Mouse (Mus musculus) MEL (cell line): ENCODE data around the gene Cxcr5. TPM values are rescaled to one million over a fixed set of nuclear protein-coding genes. Genes with fewer than 3 reads are reported as not detected.

Experiments used
- DNase-seq: peaks from one replicate; pipeline ENCODE4 v3.0.0; 2011; ENCODE audit warnings: low read depth, low spot score
- H3K27ac ChIP-seq: 2 replicates; pipeline ENCODE4 v1.5.1; 2012; ENCODE audit warnings: low read depth, mild to moderate bottlenecking, control low read depth, low read length, moderate library complexity; ENCODE audit not compliant: control insufficient read depth
- H3K27me3 ChIP-seq, 2 experiments: fragments of 150-350 bp in 1 of 2; sonication (generic) in 1 of 2; 2 replicates each; pipeline ENCODE4 v1.6.1; 2012; ENCODE audit warnings: low read length in 2 of 2, mild to moderate bottlenecking in 2 of 2, improper control_type of control experiment in 1 of 2, moderate library complexity in 1 of 2; ENCODE audit not compliant: insufficient read depth in 2 of 2, control insufficient read depth in 1 of 2
- H3K36me3 ChIP-seq, 2 experiments: 2 replicates each; pipeline ENCODE4 v1.6.1; 2012 to 2014; ENCODE audit warnings: low read length in 2 of 2, improper control_type of control experiment in 1 of 2, inconsistent platforms in 1 of 2, mild to moderate bottlenecking in 1 of 2; ENCODE audit not compliant: insufficient read depth in 2 of 2, control insufficient read depth in 1 of 2
- H3K4me1 ChIP-seq, 2 experiments: fragments of 150-350 bp in 1 of 2; sonication (generic) in 1 of 2; 2 replicates each; pipeline ENCODE4 v1.6.1; 2012; ENCODE audit warnings: low read length in 2 of 2, improper control_type of control experiment in 1 of 2, mild to moderate bottlenecking in 1 of 2; ENCODE audit not compliant: insufficient read depth in 2 of 2, control insufficient read depth in 1 of 2
- H3K4me3 ChIP-seq, 2 experiments: fragments of 150-350 bp in 1 of 2; sonication (generic) in 1 of 2; 2 replicates each; pipeline ENCODE4 v1.5.1; 2012; ENCODE audit warnings: low read depth in 2 of 2, low read length in 2 of 2, mild to moderate bottlenecking in 2 of 2, moderate library complexity in 2 of 2, control low read depth in 1 of 2, improper control_type of control experiment in 1 of 2; ENCODE audit not compliant: control insufficient read depth in 1 of 2, insufficient read depth in 1 of 2
- H3K79me2 ChIP-seq: 2 replicates; pipeline ENCODE4 v1.6.1; 2012; ENCODE audit warnings: mild to moderate bottlenecking, low read length, moderate library complexity; ENCODE audit not compliant: control insufficient read depth, poor library complexity, insufficient read depth
- H3K9ac ChIP-seq: 2 replicates; pipeline ENCODE4 v1.6.1; 2012; ENCODE audit warnings: low read depth, mild to moderate bottlenecking, control low read depth, low read length, moderate library complexity; ENCODE audit not compliant: control insufficient read depth, poor library complexity, severe bottlenecking
- H3K9me3 ChIP-seq: fragments of 150-350 bp; sonication (generic); replicated peaks from 2 replicates; pipeline ENCODE4 v1.6.1; 2012; ENCODE audit warnings: mild to moderate bottlenecking, low read length, improper control_type of control experiment, moderate library complexity; ENCODE audit not compliant: insufficient read depth
- CTCF ChIP-seq, 3 experiments: IDR thresholded peaks in 2 of 3; conservative IDR thresholded peaks in 1 of 3; 2 replicates each; pipeline ENCODE4 v1.5.1; 2011 to 2012; ENCODE audit warnings: low read length in 3 of 3, low read depth in 2 of 3, mild to moderate bottlenecking in 2 of 3, improper control_type of control experiment in 1 of 3, inconsistent platforms in 1 of 3, mixed read lengths in 1 of 3, moderate library complexity in 1 of 3; ENCODE audit not compliant: control insufficient read depth in 1 of 3, insufficient read depth in 1 of 3, poor library complexity in 1 of 3, severe bottlenecking in 1 of 3
- E2F4 ChIP-seq: IDR thresholded peaks from 2 replicates; pipeline ENCODE4 v1.6.1; 2011; ENCODE audit warnings: low read depth, low read length, improper control_type of control experiment, borderline replicate concordance
- ELF1 ChIP-seq: IDR thresholded peaks from 2 replicates; pipeline ENCODE4 v1.6.1; 2014; ENCODE audit warnings: low read depth, mild to moderate bottlenecking, inconsistent platforms, low read length, improper control_type of control experiment, moderate library complexity
- EP300 ChIP-seq, 2 experiments: IDR thresholded peaks; 2 replicates each; pipeline ENCODE4 v1.6.1; 2011; ENCODE audit warnings: improper control_type of control experiment in 2 of 2, low read length in 2 of 2, low read depth in 1 of 2, mild to moderate bottlenecking in 1 of 2
- ETS1 ChIP-seq: IDR thresholded peaks from 2 replicates; pipeline ENCODE4 v1.6.1; 2012; ENCODE audit warnings: low read depth, mild to moderate bottlenecking, inconsistent platforms, low read length, improper control_type of control experiment, moderate library complexity
- GATA1 ChIP-seq: IDR thresholded peaks from 2 replicates; pipeline ENCODE4 v1.6.1; 2011; ENCODE audit warnings: low read depth, low read length, improper control_type of control experiment
- MAX ChIP-seq: IDR thresholded peaks from 2 replicates; pipeline ENCODE4 v1.6.1; 2011; ENCODE audit warnings: low read length, improper control_type of control experiment
- MXI1 ChIP-seq: IDR thresholded peaks from 2 replicates; pipeline ENCODE4 v1.6.1; 2011; ENCODE audit warnings: mild to moderate bottlenecking, low read depth, low read length, improper control_type of control experiment
- MYB ChIP-seq: IDR thresholded peaks from 2 replicates; pipeline ENCODE4 v1.6.1; 2011; ENCODE audit warnings: mild to moderate bottlenecking, low read depth, low read length, improper control_type of control experiment
- MYC ChIP-seq: IDR thresholded peaks from 2 replicates; pipeline ENCODE4 v1.6.1; 2011; ENCODE audit warnings: low read depth, mild to moderate bottlenecking, low read length, improper control_type of control experiment, moderate library complexity
- NRF1 ChIP-seq: IDR thresholded peaks from 2 replicates; pipeline ENCODE4 v1.6.1; 2014; ENCODE audit warnings: low read depth, mild to moderate bottlenecking, inconsistent platforms, low read length, improper control_type of control experiment, moderate library complexity; ENCODE audit not compliant: poor library complexity, insufficient read depth, severe bottlenecking
- POLR2AphosphoS2 ChIP-seq: IDR thresholded peaks from 2 replicates; pipeline ENCODE4 v1.6.1; 2011; ENCODE audit warnings: low read length, improper control_type of control experiment
- POLR2AphosphoS5 ChIP-seq: IDR thresholded peaks from 2 replicates; pipeline ENCODE4 v1.6.1; 2012; ENCODE audit warnings: low read depth, borderline replicate concordance, mild to moderate bottlenecking, inconsistent platforms, low read length, moderate library complexity, mixed read lengths
- TAL1 ChIP-seq: IDR thresholded peaks from 2 replicates; pipeline ENCODE4 v1.6.1; 2012; ENCODE audit warnings: mild to moderate bottlenecking, inconsistent platforms, low read length, moderate library complexity, mixed read lengths
- USF1 ChIP-seq: IDR thresholded peaks from 2 replicates; pipeline ENCODE4 v1.6.1; 2014; ENCODE audit warnings: low read depth, mild to moderate bottlenecking, inconsistent platforms, low read length, improper control_type of control experiment, moderate library complexity
- ZC3H11A ChIP-seq: IDR thresholded peaks from 2 replicates; pipeline ENCODE4 v1.6.1; 2012; ENCODE audit warnings: low read depth, mild to moderate bottlenecking, inconsistent platforms, low read length, improper control_type of control experiment
- polyA plus RNA-seq, 2 experiments: library from polyadenylated mRNA; stranded (reverse) in 1 of 2; unstranded in 1 of 2; fragments of >175 nt in 1 of 2; fragments of >200 nt in 1 of 2; gene quantifications; 2 replicates each; pipeline versions ENCODE4 v1.2.1 to v1.2.4; 2012; ENCODE audit warnings: low replicate concordance in 2 of 2, low read depth in 1 of 2; ENCODE audit not compliant: insufficient read length in 2 of 2, insufficient read depth in 1 of 2, missing spikeins in 1 of 2
- total RNA-seq: library from RNA; depleted of rRNA; stranded (reverse); fragments of 300-350 nt; gene quantifications from 2 replicates; pipeline ENCODE4 v1.2.3, GENCODE M21; 2012

The Cxcr5 gene
- total and polyA plus RNA-seq, 3 experiments, result 0.18 TPM; not detected in 2

GRCm38 (mm10) chr9:44591595-44592188, 30.0 kb upstream of the Cxcr5 start:
- peaks cover 0 to 16% of the 10 kb centered on the region in 2 experiments; a peak in 2 of 4 replicates for H3K36me3 ChIP-seq
- TF ChIP-seq ETS1 (peak; percentile 51), EP300 (IDR thresholded peaks at IDR 0.05; ENCODE audit: low read depth in 1 of 2, low read length in 2 of 2) (peak in 1 of 2 experiments; percentile 65; a peak in 3 of 4 replicates), TAL1 (no peak), POLR2AphosphoS2 (no peak), POLR2AphosphoS5 (no peak), MAX (0 out of 2 replicates have a peak, but pooled peaks have one; percentile 52), MYC (0 out of 2 replicates have a peak, but pooled peaks have one; percentile 45), ELF1 (0 out of 2 replicates have a peak, but pooled peaks have one; percentile 13), USF1 (peak; percentile 62), MXI1 (peak; percentile 58; the same call in 1 of the 2 replicates), GATA1 (peak; percentile 78)
- TF ChIP-seq, all 39 proteins: peak for 8
- H3K79me2 ChIP-seq, result no peaks in the 10 kb centered on the region
- H3K9me3 ChIP-seq, result no peaks in the 10 kb centered on the region
- no peak overlapping the region for H3K9ac ChIP-seq
- no peaks in the 10 kb centered on the region for H3K27me3 ChIP-seq
- peak overlapping the region; percentile 44; the same call in 1 of the 2 replicates for H3K27ac ChIP-seq
- H3K4me3 ChIP-seq, result no peak overlapping the region
- peak; percentile 41 for DNase-seq
- peaks cover 7 to 27% of the 10 kb centered on the region in 2 experiments; a peak in 3 of 4 replicates for H3K4me1 ChIP-seq

GRCm38 (mm10) chr9:44590969-44591368, 29.3 kb upstream of the Cxcr5 start:
- Histone ChIP-seq H3K36me3 (peaks cover 0 to 16% of the 10 kb centered on the region in 2 experiments; a peak in 2 of 4 replicates), H3K9me3 (no peaks in the 10 kb centered on the region), H3K4me3 (no peak overlapping the region), H3K79me2 (no peaks in the 10 kb centered on the region), H3K4me1 (peaks cover 7 to 27% of the 10 kb centered on the region in 2 experiments; a peak in 3 of 4 replicates), H3K27ac (no peak overlapping the region), H3K27me3 (no peaks in the 10 kb centered on the region), H3K9ac (no peak overlapping the region)
- DNase-seq, result no peak
- TF ChIP-seq MYB (no peak), ETS1 (no peak), TAL1 (no peak), GATA1 (no peak), CTCF (IDR thresholded peaks at IDR 0.05 in 2 of 3, conservative IDR thresholded peaks at IDR 0.05 in 1 of 3; ENCODE audit: control insufficient read depth in 1 of 3, insufficient read depth in 1 of 3, low read depth in 2 of 3, low read length in 3 of 3, poor library complexity in 1 of 3, severe bottlenecking in 1 of 3) (no peak), NRF1 (no peak), ZC3H11A (no peak), E2F4 (no peak)
